ENCODE assay signal across 8 mouse cellular contexts in the genomic region with DNA sequence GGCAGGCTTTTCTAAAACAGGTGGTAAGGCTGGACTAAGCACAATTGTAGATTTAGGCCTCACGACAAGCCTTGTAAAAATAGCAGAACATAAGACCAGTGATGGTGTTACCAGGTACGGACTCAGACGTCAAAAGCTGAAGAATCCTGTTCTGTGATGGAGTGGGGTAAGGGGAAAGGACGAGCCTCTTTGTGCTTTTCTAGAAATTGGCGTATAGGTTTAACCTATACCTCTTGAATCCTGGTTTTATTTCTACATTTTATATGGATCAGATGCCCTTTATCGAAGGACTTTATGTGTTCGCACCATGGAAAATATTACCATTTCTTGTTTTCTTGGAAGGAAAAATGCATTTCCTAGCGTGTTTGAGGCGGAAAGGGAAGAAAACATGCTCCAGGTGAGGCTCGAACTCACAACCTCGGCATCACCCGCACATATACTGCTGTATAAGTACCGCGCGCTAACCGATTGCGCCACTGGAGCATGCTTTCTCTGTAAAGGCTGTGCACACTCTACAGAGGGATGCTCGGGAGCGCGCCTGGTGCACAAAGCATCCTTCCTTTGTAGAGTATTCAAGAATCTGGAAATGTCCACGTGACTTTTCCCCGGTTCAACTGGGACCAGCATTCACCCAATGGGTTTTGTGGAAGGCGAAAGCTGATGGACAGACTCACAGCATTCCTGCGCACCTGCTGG. TPM values are rescaled to one million over a fixed set of nuclear protein-coding genes. Genes with fewer than 3 reads are reported as not detected.
DNase-seq lines count a peak whose midpoint lies in the region; ATAC-seq and TF ChIP-seq lines count a peak whose summit lies in the region.

No protein-coding gene starts in this region.

- TF ChIP-seq CTCF in kidney, postnatal 0 days (IDR thresholded peaks at IDR 0.05; ENCODE audit: low read depth): no peak
- no peak for TF ChIP-seq CTCF in kidney, adult 2 months (conservative IDR thresholded peaks at IDR 0.05; ENCODE audit: insufficient read depth, insufficient read length, low read depth, low read length)
- TF ChIP-seq CTCF in heart, postnatal 0 days (IDR thresholded peaks at IDR 0.05; ENCODE audit: low read depth): no peak

- no peak overlapping the region for H3K27ac ChIP-seq in kidney, postnatal 0 days
- H3K27ac ChIP-seq in kidney, adult 2 months (ENCODE audit: insufficient read depth, low read depth, low read length): no peak overlapping the region
- H3K27ac ChIP-seq in heart, postnatal 0 days (ENCODE audit: low read depth): no peak overlapping the region
- H3K27ac ChIP-seq in neural tube, embryonic 13.5 days (replicated peaks): peak overlapping the region; percentile 93

- no peak for TF ChIP-seq EP300 in heart, postnatal 0 days (IDR thresholded peaks at IDR 0.05; ENCODE audit: low read depth)

- no peaks in the 10 kb centered on the region for H3K27me3 ChIP-seq in kidney, postnatal 0 days (ENCODE audit: insufficient read depth, low read length)
- no peaks in the 10 kb centered on the region; the same call in 1 of the 2 replicates for H3K27me3 ChIP-seq in kidney, adult 2 months (replicated peaks; ENCODE audit: control insufficient read depth, insufficient read depth, low read length)
- H3K27me3 ChIP-seq in heart, postnatal 0 days (ENCODE audit: control insufficient read depth, insufficient read depth, low read length): peaks cover 10% of the 10 kb centered on the region; the same call in 1 of the 2 replicates
- H3K27me3 ChIP-seq in neural tube, embryonic 13.5 days: 0 out of 2 replicates have a peak, but pooled peaks cover 3% of the 10 kb centered on the region

- peak overlapping the region; percentile 27 for H3K4me3 ChIP-seq in kidney, postnatal 0 days (replicated peaks; ENCODE audit: low read depth, low read length)
- no peak overlapping the region for H3K4me3 ChIP-seq in kidney, adult 2 months (ENCODE audit: insufficient read depth, low read depth, low read length)
- peak overlapping the region; percentile 33 for H3K4me3 ChIP-seq in heart, postnatal 0 days (ENCODE audit: low read depth, low read length)
- peak overlapping the region; percentile 58 for H3K4me3 ChIP-seq in neural tube, embryonic 13.5 days

- H3K9me3 ChIP-seq in kidney, postnatal 0 days (replicated peaks; ENCODE audit: low read length): no peaks in the 10 kb centered on the region
- peaks cover 5% of the 10 kb centered on the region; the same call in 1 of the 2 replicates for H3K9me3 ChIP-seq in heart, postnatal 0 days (replicated peaks; ENCODE audit: control insufficient read depth, low read length)
- H3K9me3 ChIP-seq in neural tube, embryonic 13.5 days: no peaks in the 10 kb centered on the region

- DNase-seq in kidney, postnatal 0 days (ENCODE audit: low spot score): no peak
- DNase-seq in kidney, adult 2 months: no peak
- peak; percentile 55 to 71 for DNase-seq in cerebellum, postnatal 4 days (ENCODE audit: low spot score in 2 of 2)
- no peak for DNase-seq in heart, postnatal 0 days (ENCODE audit: low spot score)
- DNase-seq in left cerebral cortex, postnatal 36 days (ENCODE audit: low spot score in 2 of 2): peak; percentile 93 to 94
- no peak for DNase-seq in kidney, adult 8-10 months

- no peak overlapping the region for H3K9ac ChIP-seq in kidney, postnatal 0 days (ENCODE audit: low read depth, low read length)
- H3K9ac ChIP-seq in heart, postnatal 0 days (replicated peaks; ENCODE audit: low read depth, low read length): no peak overlapping the region
- peak overlapping the region; percentile 76 for H3K9ac ChIP-seq in neural tube, embryonic 13.5 days

- intact Hi-C loops in left cerebral cortex, postnatal 36 days (cut with DNase I): no loop called here

- 10% methylated on average over 24 of the region's 24 CpGs for WGBS in kidney, postnatal 0 days
- WGBS in kidney, adult 2 months: 16% methylated on average over 24 of the region's 24 CpGs
- WGBS in heart, postnatal 0 days: 10% methylated on average over 24 of the region's 24 CpGs
- 6% methylated on average over 24 of the region's 24 CpGs for WGBS in neural tube, embryonic 13.5 days

- no peak for ATAC-seq in kidney, postnatal 0 days (replicated peaks; ENCODE audit: low FRiP score, low read depth)
- ATAC-seq in heart, postnatal 0 days (ENCODE audit: insufficient read depth, low read depth): no peak
- peak; percentile 99 for ATAC-seq in neural tube, embryonic 13.5 days (ENCODE audit: low read depth)
- ATAC-seq in activated CD4-positive, CD25-positive, alpha-beta regulatory T cell, adult 4 months: no peak

- peak overlapping the region; percentile 51 for H3K4me2 ChIP-seq in kidney, postnatal 0 days (ENCODE audit: low read length)
- peak overlapping the region; percentile 55 for H3K4me2 ChIP-seq in heart, postnatal 0 days (ENCODE audit: low read depth, low read length)
- H3K4me2 ChIP-seq in neural tube, embryonic 13.5 days: peak overlapping the region; percentile 57

- 0 out of 2 replicates have a peak, but pooled peaks cover 3% of the 10 kb centered on the region for H3K4me1 ChIP-seq in kidney, postnatal 0 days (replicated peaks; ENCODE audit: insufficient read depth, low read length)
- no peaks in the 10 kb centered on the region for H3K4me1 ChIP-seq in kidney, adult 2 months (ENCODE audit: control insufficient read depth, insufficient read depth, low read length)
- peaks cover 5% of the 10 kb centered on the region for H3K4me1 ChIP-seq in heart, postnatal 0 days (ENCODE audit: control insufficient read depth, insufficient read depth)
- no peaks in the 10 kb centered on the region; the same call in 1 of the 2 replicates for H3K4me1 ChIP-seq in neural tube, embryonic 13.5 days (replicated peaks)

- TF ChIP-seq POLR2A in kidney, adult 2 months (IDR thresholded peaks at IDR 0.05; ENCODE audit: low read depth, low read length): no peak

- H3K36me3 ChIP-seq in kidney, postnatal 0 days (ENCODE audit: insufficient read depth, low read length): no peaks in the 10 kb centered on the region
- H3K36me3 ChIP-seq in kidney, adult 2 months (ENCODE audit: control insufficient read depth, insufficient read depth, low read length): no peaks in the 10 kb centered on the region
- no peaks in the 10 kb centered on the region for H3K36me3 ChIP-seq in heart, postnatal 0 days (replicated peaks; ENCODE audit: control insufficient read depth, insufficient read depth, low read length)
- H3K36me3 ChIP-seq in neural tube, embryonic 13.5 days: no peaks in the 10 kb centered on the region

RNA-seq across cellular contexts. Expression of a gene that starts 48.2 kb away (rescaled TPM):
- 8.5 and 9.6 TPM in 2 replicates for polyA plus RNA-seq in kidney, postnatal 0 days (2015; fragmentation: Nextera tagmentation; extraction: Ambion mirVana)
- 0.39 and 0.44 TPM in 2 replicates for polyA plus RNA-seq in kidney, adult 2 months (2012; rRNA removed)
- total RNA-seq in heart, postnatal 0 days (2014; rRNA removed; ENCODE audit: low replicate concordance): 1.1 and 1.7 TPM in 2 replicates
- polyA plus RNA-seq in heart, postnatal 0 days (2015; fragmentation: Nextera tagmentation; extraction: Ambion mirVana): 2.1 and 2.6 TPM in 2 replicates
- total RNA-seq in left cerebral cortex, postnatal 36 days (2021): 1 to 10 TPM; 3.7 to 4.2 TPM
- polyA plus RNA-seq in neural tube, embryonic 13.5 days (2015; fragmentation: Nextera tagmentation; extraction: Ambion mirVana): 16.0 and 16.3 TPM in 2 replicates
- not detected for polyA plus RNA-seq in activated CD4-positive, CD25-positive, alpha-beta regulatory T cell, adult 4 months (2017; shearing (Covaris generic))

Comparison
In these comparisons a context has a peak if more than half of its experiments do, and no peak if none do; other contexts are left out.
1. DNase-seq: peak in cerebellum, postnatal 4 days (2 of 2) and left cerebral cortex, postnatal 36 days (2 of 2); none in kidney, postnatal 0 days (single experiment), kidney, adult 2 months (single experiment), heart, postnatal 0 days (single experiment) and kidney, adult 8-10 months (0 of 2).
2. Peak in every context shown above with its lines, with median percentiles within 50 percentile points of each other: H3K4me2 ChIP-seq.